Mouse (Mus musculus): ENCODE results near the gene Ttll13.

DNA sequence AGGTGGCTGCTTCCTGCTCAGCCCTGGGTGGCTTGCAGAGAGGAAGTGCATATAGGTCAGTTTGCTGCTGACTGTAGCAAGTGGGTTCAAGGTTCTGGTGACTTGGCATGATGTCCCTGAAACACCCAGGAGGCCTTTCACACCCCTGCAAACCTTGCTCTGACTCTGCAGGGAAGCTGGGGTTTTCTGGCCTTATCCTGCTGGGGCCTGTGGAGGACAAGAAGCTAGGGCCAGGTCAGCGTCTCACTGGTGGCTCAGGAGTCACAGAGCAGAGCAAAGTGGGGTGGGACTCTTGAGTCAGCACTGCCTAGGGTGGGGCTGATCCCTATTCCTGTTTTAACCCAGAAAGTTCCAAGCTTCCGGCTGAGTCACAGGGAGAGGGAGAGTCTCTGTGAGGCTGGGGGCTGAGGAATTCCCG is 38.9 kb upstream of the Ttll13 start:
- TF ChIP-seq CTCF (IDR thresholded peaks at IDR 0.05; ENCODE audit: borderline replicate concordance, control insufficient read depth, extremely low read depth, insufficient read depth, low read length, poor library complexity): no peak
- no peak for TF ChIP-seq POLR2A (IDR thresholded peaks at IDR 0.05; ENCODE audit: control insufficient read depth, extremely low read depth, insufficient read depth, low read length, poor library complexity)

Measured in thymus, adult 2 months (tissue).